Mouse (Mus musculus): ENCODE measurements around the gene Lyrm1. TPM values are rescaled to one million over a fixed set of nuclear protein-coding genes. Genes with fewer than 3 reads are reported as not detected.

The Lyrm1 gene
- polyA plus RNA-seq, 1 experiment from 2014 or later = 10.6 TPM

DNA sequence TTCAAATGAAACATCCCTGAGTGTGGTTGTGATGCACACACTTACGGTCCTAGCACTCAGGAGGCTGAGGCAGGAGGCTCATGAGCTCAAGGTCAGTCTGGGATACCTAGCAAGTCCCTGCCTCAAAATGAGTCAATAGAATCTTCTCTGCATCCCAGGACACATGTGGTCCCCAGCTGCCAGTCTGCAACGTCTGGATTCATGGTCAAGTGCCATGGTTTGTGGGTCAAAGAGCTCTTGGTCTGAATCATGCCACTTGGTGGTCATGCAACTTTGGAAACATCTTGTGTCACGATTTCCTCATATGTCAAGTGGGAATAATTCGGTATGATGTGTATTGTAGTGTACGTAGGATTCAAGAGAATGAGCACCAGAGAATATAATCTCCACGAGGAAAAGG lies 64.9 kb downstream of the Lyrm1 start:
- no peak overlapping the region for H3K4me2 ChIP-seq (ENCODE audit: low read depth, low read length)
- H3K27me3 ChIP-seq (replicated peaks; ENCODE audit: control insufficient read depth, insufficient read depth, low read length) = no peaks in the 10 kb centered on the region
- H3K27ac ChIP-seq (replicated peaks; ENCODE audit: low read depth, low read length) = no peak overlapping the region
- H3K4me3 ChIP-seq (ENCODE audit: low read depth, low read length) = no peak overlapping the region
- H3K9ac ChIP-seq (ENCODE audit: low read depth, low read length) = no peak overlapping the region
- DNase-seq (ENCODE audit: low spot score) = no peak
- no peaks in the 10 kb centered on the region for H3K9me3 ChIP-seq (ENCODE audit: control insufficient read depth, low read length)
- no peaks in the 10 kb centered on the region for H3K4me1 ChIP-seq (ENCODE audit: control insufficient read depth, insufficient read depth, low read length)
- no peak for ATAC-seq (ENCODE audit: low read depth)
- 80% methylated on average over 6 of the region's 6 CpGs for WGBS
- no peaks in the 10 kb centered on the region for H3K36me3 ChIP-seq (ENCODE audit: control insufficient read depth, insufficient read depth, low read length)

GRCm38 (mm10) chr7:119961107-119961506 lies 65.4 kb downstream of the Lyrm1 start:
- Histone ChIP-seq H3K27ac (replicated peaks; ENCODE audit: low read depth, low read length) (no peak overlapping the region), H3K9me3 (ENCODE audit: control insufficient read depth, low read length) (no peaks in the 10 kb centered on the region), H3K36me3 (ENCODE audit: control insufficient read depth, insufficient read depth, low read length) (no peaks in the 10 kb centered on the region), H3K27me3 (replicated peaks; ENCODE audit: control insufficient read depth, insufficient read depth, low read length) (no peaks in the 10 kb centered on the region), H3K9ac (ENCODE audit: low read depth, low read length) (no peak overlapping the region), H3K4me2 (ENCODE audit: low read depth, low read length) (no peak overlapping the region), H3K4me3 (ENCODE audit: low read depth, low read length) (no peak overlapping the region), H3K4me1 (ENCODE audit: control insufficient read depth, insufficient read depth, low read length) (no peaks in the 10 kb centered on the region)
- ATAC-seq (ENCODE audit: low read depth) (no peak), DNase-seq (ENCODE audit: low spot score) (peak; percentile 4)
- 38% methylated on average over 2 of the region's 2 CpGs for WGBS

DNA sequence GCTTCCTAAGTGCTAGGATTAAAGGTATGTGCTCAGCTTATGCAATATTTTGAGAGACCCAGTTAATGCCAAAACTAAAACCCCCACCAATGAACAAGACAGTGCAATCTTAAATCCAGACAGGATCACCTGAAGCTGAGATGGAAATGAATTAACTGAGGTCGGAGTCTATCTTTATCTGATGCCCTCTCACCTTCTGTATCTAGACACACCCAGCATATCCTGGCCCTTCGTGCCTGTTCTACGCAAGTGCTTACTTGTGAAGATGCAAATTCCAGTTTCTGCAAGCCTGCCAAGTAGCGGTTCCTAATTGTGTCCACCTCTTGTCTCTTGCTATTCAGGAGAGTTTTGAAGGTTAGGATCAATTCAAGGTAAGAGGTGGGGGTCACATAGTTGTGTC lies 69.5 kb downstream of the Lyrm1 start:
- H3K9me3 ChIP-seq (ENCODE audit: control insufficient read depth, low read length) = no peaks in the 10 kb centered on the region
- H3K27me3 ChIP-seq (replicated peaks; ENCODE audit: control insufficient read depth, insufficient read depth, low read length) = no peaks in the 10 kb centered on the region
- no peak overlapping the region for H3K9ac ChIP-seq (ENCODE audit: low read depth, low read length)
- no peaks in the 10 kb centered on the region for H3K36me3 ChIP-seq (ENCODE audit: control insufficient read depth, insufficient read depth, low read length)
- 88% methylated on average over 4 of the region's 4 CpGs for WGBS
- H3K4me1 ChIP-seq (ENCODE audit: control insufficient read depth, insufficient read depth, low read length) = no peaks in the 10 kb centered on the region
- no peak overlapping the region for H3K27ac ChIP-seq (replicated peaks; ENCODE audit: low read depth, low read length)
- H3K4me2 ChIP-seq (ENCODE audit: low read depth, low read length) = no peak overlapping the region
- ATAC-seq (ENCODE audit: low read depth) (no peak), DNase-seq (ENCODE audit: low spot score) (no peak)
- H3K4me3 ChIP-seq (ENCODE audit: low read depth, low read length) = no peak overlapping the region

DNA sequence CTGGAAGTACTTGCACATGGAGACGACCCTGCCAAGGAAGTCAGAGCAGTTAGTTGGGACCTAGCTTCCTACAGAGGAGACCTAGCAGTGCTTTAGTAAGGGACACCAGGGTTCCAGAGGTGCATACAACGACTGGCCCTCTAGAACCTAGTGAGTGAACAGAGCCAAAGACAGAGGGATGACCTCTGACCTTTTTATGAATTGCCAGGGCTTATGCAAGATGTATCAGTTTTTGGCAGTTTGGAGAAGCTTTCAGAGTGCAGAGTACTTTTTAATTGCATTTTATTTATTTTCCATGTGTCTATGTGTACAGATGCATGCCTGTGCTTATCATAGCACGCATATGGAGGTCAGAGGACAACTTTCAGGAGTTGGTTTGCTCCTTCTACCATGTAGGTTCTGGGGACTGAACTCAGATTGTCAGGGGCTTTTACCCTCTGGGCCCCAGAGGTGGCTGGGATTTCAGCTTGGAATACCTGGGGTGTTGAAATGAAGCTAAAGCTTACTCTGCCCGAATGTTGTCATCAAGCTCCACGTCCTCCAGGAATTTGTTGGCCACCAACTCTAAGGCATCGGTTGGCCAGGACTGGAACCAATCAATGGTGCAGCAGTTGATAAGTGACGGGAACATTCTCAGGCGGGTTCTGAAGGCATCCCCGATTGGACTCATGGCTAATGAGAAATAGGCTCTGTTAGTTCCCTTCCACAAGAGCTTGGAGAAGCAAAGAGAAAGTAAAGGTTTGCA lies 70.2 kb downstream of the Lyrm1 start:
- no peaks in the 10 kb centered on the region for H3K36me3 ChIP-seq (ENCODE audit: control insufficient read depth, insufficient read depth, low read length)
- no peak for ATAC-seq (ENCODE audit: low read depth)
- H3K9me3 ChIP-seq (ENCODE audit: control insufficient read depth, low read length) = no peaks in the 10 kb centered on the region
- H3K4me2 ChIP-seq (ENCODE audit: low read depth, low read length) = no peak overlapping the region
- no peaks in the 10 kb centered on the region for H3K4me1 ChIP-seq (ENCODE audit: control insufficient read depth, insufficient read depth, low read length)
- 82% methylated on average over 9 of the region's 9 CpGs for whole genome bisulfite sequencing
- H3K27ac ChIP-seq (replicated peaks; ENCODE audit: low read depth, low read length) = no peak overlapping the region
- H3K27me3 ChIP-seq (replicated peaks; ENCODE audit: control insufficient read depth, insufficient read depth, low read length) = no peaks in the 10 kb centered on the region
- no peak overlapping the region for H3K4me3 ChIP-seq (ENCODE audit: low read depth, low read length)
- H3K9ac ChIP-seq (ENCODE audit: low read depth, low read length) = no peak overlapping the region
- no peak for DNase-seq (ENCODE audit: low spot score)

- Histone ChIP-seq H3K9me3 (ENCODE audit: control insufficient read depth, low read length) (no peaks in the 10 kb centered on the region), H3K4me1 (ENCODE audit: control insufficient read depth, insufficient read depth, low read length) (no peaks in the 10 kb centered on the region), H3K27me3 (replicated peaks; ENCODE audit: control insufficient read depth, insufficient read depth, low read length) (no peaks in the 10 kb centered on the region), H3K9ac (ENCODE audit: low read depth, low read length) (no peak overlapping the region), H3K4me2 (ENCODE audit: low read depth, low read length) (no peak overlapping the region), H3K27ac (replicated peaks; ENCODE audit: low read depth, low read length) (no peak overlapping the region), H3K36me3 (ENCODE audit: control insufficient read depth, insufficient read depth, low read length) (no peaks in the 10 kb centered on the region), H3K4me3 (ENCODE audit: low read depth, low read length) (no peak overlapping the region)
- no peak for ATAC-seq (ENCODE audit: low read depth)
- 68% methylated on average over 2 of the region's 2 CpGs for WGBS
- DNase-seq (ENCODE audit: low spot score) = no peak
Measured at GRCm38 (mm10) chr7:119969320-119969719, 73.7 kb downstream of the Lyrm1 start.

DNA sequence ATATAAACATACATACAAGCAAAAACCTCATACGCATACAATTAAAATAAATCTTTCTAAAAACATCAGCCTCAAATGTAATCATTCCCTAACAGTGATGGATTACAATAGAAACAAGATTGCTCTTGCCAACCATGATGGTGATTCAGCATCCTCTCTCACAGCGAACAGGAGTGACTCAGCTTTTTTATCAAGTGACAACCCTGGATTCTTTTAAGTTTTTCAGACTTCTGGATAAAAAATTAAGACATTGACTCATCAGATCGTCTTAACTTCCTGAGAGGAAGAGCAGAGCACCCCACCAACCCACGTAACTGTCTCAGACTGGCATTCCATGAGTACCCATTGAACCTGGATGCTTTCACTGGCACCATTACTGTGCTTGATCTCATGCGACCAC lies 78.6 kb downstream of the Lyrm1 start:
- DNase-seq (ENCODE audit: low spot score) (no peak), ATAC-seq (ENCODE audit: low read depth) (no peak)
- Histone ChIP-seq H3K27ac (replicated peaks; ENCODE audit: low read depth, low read length) (no peak overlapping the region), H3K9me3 (ENCODE audit: control insufficient read depth, low read length) (no peaks in the 10 kb centered on the region), H3K27me3 (replicated peaks; ENCODE audit: control insufficient read depth, insufficient read depth, low read length) (no peaks in the 10 kb centered on the region), H3K4me2 (ENCODE audit: low read depth, low read length) (no peak overlapping the region), H3K36me3 (ENCODE audit: control insufficient read depth, insufficient read depth, low read length) (no peaks in the 10 kb centered on the region), H3K9ac (ENCODE audit: low read depth, low read length) (no peak overlapping the region), H3K4me1 (ENCODE audit: control insufficient read depth, insufficient read depth, low read length) (no peaks in the 10 kb centered on the region), H3K4me3 (ENCODE audit: low read depth, low read length) (no peak overlapping the region)
- 85% methylated on average over 5 of the region's 5 CpGs for WGBS

DNA sequence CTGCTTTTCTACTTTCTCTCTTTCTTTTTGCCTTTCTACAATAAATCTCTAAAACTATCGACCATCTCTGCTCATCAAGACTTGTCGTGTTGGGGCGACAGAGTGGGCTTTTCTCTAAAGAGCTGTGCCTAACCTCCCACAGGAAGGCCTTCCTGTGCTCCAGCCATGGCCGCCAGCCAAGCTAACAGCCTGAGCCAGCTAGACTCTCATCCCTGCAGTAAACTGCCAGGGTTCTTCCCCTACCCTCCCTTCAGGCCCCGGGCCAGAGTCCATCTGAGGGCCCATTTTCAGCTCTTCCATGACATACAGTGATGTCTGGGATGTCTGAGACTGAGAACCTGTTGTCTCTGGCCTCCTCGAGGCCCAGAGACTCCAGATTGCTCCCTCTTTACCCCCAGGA lies 80.6 kb downstream of the Lyrm1 start:
- no peak overlapping the region for H3K4me3 ChIP-seq (ENCODE audit: low read depth, low read length)

DNA sequence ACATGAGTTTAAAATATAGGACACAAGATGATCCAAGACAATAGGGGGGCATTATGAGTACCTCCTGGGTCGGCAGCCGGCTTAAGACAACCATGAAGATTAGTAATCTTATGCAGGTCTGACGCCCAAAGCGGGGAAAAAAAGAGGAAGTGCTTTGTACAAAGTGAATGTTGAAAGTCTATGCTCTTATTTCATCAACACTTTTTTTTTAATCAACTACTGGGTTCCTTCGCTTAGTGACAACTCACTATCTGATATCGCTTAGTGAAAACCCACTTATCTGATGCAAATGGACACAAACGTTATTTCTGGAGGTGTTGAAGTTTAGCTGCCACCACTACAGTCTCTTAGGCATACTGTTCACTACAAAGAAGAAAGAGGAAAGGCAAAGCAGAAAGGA lies 81.9 kb downstream of the Lyrm1 start:
- DNase-seq (ENCODE audit: low spot score) = no peak
- 87% methylated on average over 7 of the region's 7 CpGs for WGBS

More for the DNA sequence above, 80.6 kb downstream of the Lyrm1 start:
- H3K9me3 ChIP-seq (ENCODE audit: control insufficient read depth, low read length) = no peaks in the 10 kb centered on the region
- 77% methylated on average over 6 of the region's 6 CpGs for WGBS
- no peaks in the 10 kb centered on the region for H3K27me3 ChIP-seq (replicated peaks; ENCODE audit: control insufficient read depth, insufficient read depth, low read length)
- no peak for ATAC-seq (ENCODE audit: low read depth)
- no peak overlapping the region for H3K27ac ChIP-seq (replicated peaks; ENCODE audit: low read depth, low read length)
- H3K4me2 ChIP-seq (ENCODE audit: low read depth, low read length) = no peak overlapping the region
- no peak for DNase-seq (ENCODE audit: low spot score)
- no peaks in the 10 kb centered on the region for H3K36me3 ChIP-seq (ENCODE audit: control insufficient read depth, insufficient read depth, low read length)
- H3K9ac ChIP-seq (ENCODE audit: low read depth, low read length) = no peak overlapping the region
- H3K4me1 ChIP-seq (ENCODE audit: control insufficient read depth, insufficient read depth, low read length) = no peaks in the 10 kb centered on the region

DNA sequence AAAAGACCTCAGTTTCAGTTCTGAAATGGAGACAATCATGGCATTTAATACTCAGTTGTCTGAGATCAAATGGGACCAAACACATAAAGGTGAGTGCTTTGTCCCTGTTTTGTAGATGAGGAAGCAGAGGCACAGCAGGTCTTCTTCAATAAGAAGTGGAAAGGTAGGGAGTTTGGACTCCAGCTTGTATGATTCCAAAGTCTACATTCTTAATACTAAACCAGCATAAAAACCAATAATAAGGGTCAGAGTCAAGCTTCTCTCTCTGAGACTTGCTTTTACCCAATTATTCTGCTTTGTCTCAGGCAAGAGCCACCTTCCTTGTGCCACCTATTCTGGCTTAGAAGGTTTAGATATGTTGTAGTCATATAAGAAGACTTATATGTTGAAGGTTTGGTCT lies 82.9 kb downstream of the Lyrm1 start:
- Histone ChIP-seq H3K4me3 (ENCODE audit: low read depth, low read length) (no peak overlapping the region), H3K36me3 (ENCODE audit: control insufficient read depth, insufficient read depth, low read length) (no peaks in the 10 kb centered on the region)
- ATAC-seq (ENCODE audit: low read depth) = no peak

More for the DNA sequence above, 81.9 kb downstream of the Lyrm1 start:
- H3K4me1 ChIP-seq (ENCODE audit: control insufficient read depth, insufficient read depth, low read length) = no peaks in the 10 kb centered on the region
- no peaks in the 10 kb centered on the region for H3K9me3 ChIP-seq (ENCODE audit: control insufficient read depth, low read length)
- H3K27ac ChIP-seq (replicated peaks; ENCODE audit: low read depth, low read length) = no peak overlapping the region
- H3K9ac ChIP-seq (ENCODE audit: low read depth, low read length) = no peak overlapping the region
- no peak overlapping the region for H3K4me2 ChIP-seq (ENCODE audit: low read depth, low read length)
- no peak overlapping the region for H3K4me3 ChIP-seq (ENCODE audit: low read depth, low read length)
- H3K36me3 ChIP-seq (ENCODE audit: control insufficient read depth, insufficient read depth, low read length) = no peaks in the 10 kb centered on the region
- ATAC-seq (ENCODE audit: low read depth) = no peak
- H3K27me3 ChIP-seq (replicated peaks; ENCODE audit: control insufficient read depth, insufficient read depth, low read length) = no peaks in the 10 kb centered on the region

More for the DNA sequence above, 82.9 kb downstream of the Lyrm1 start:
- Histone ChIP-seq H3K27ac (replicated peaks; ENCODE audit: low read depth, low read length) (no peak overlapping the region), H3K4me1 (ENCODE audit: control insufficient read depth, insufficient read depth, low read length) (no peaks in the 10 kb centered on the region), H3K27me3 (replicated peaks; ENCODE audit: control insufficient read depth, insufficient read depth, low read length) (no peaks in the 10 kb centered on the region), H3K9me3 (ENCODE audit: control insufficient read depth, low read length) (no peaks in the 10 kb centered on the region), H3K4me2 (ENCODE audit: low read depth, low read length) (no peak overlapping the region), H3K9ac (ENCODE audit: low read depth, low read length) (no peak overlapping the region)
- DNase-seq (ENCODE audit: low spot score) = no peak
